Mouse (Mus musculus): Measurements from ENCODE around the gene Scarf1. TPM values are rescaled to one million over a fixed set of nuclear protein-coding genes. Genes with fewer than 3 reads are reported as not detected.
A peak's percentile ranks its signal among the peaks of the same experiment; 100 is the strongest.

The Scarf1 gene
- total and polyA plus RNA-seq, 3 experiments: 0.24 to 0.90 (median 0.76) TPM

- peaks cover 10 to 55% of the 10 kb centered on the region in 2 experiments for H3K4me1 ChIP-seq (ENCODE audit: control insufficient read depth in 1 of 2, insufficient read depth in 2 of 2)
These were observed 20.1 kb downstream of the Scarf1 start for GRCm38 (mm10) chr11:75533314-75534015.

GRCm38 (mm10) chr11:75534286-75535033 lies 21.1 kb downstream of the Scarf1 start:
- no peak for DNase-seq (ENCODE audit: extremely low read depth)
- Histone ChIP-seq H3K4me1 (ENCODE audit: control insufficient read depth in 1 of 2, insufficient read depth in 2 of 2) (peaks cover 10 to 62% of the 10 kb centered on the region in 2 experiments), H3K27me3 (replicated peaks) (no peaks in the 10 kb centered on the region), H3K9ac (ENCODE audit: insufficient read depth, low read depth) (no peak overlapping the region), H3K36me3 (replicated peaks in 1 of 2; ENCODE audit: control insufficient read depth in 1 of 2, insufficient read depth in 1 of 2, low read length in 1 of 2) (peaks cover 0 to 12% of the 10 kb centered on the region in 2 experiments), H3K4me2 (ENCODE audit: insufficient read depth, low read depth, poor library complexity, severe bottlenecking) (no peak overlapping the region), H3K79me2 (replicated peaks; ENCODE audit: control insufficient read depth, extremely low read depth, insufficient read depth, poor library complexity, severe bottlenecking) (no peaks in the 10 kb centered on the region), H3K9me3 (replicated peaks; ENCODE audit: low read length) (no peaks in the 10 kb centered on the region), H3K4me3 (replicated peaks in 1 of 3; ENCODE audit: low read depth in 2 of 3, low read length in 2 of 3, poor library complexity in 1 of 3) (no peak overlapping the region), H3K27ac (ENCODE audit: insufficient read depth, low read depth) (no peak overlapping the region)
- dilution Hi-C loops (cut with MboI; ENCODE audit: extremely low pct_ligation_motif_present, extremely low pct_unique_long_range_greater_than_20kb, low sequenced_read_pairs) (no loop called here), in situ Hi-C loops (cut with MboI; ENCODE audit: low pct_ligation_motif_present, low pct_unique_long_range_greater_than_20kb, low sequenced_read_pairs) (loop anchor here (5.0 kb wide), 1 partner anchor 38 kb away; no protein-coding TSS in a partner anchor)
- peak; percentile 60 for TF ChIP-seq ZNF384 (IDR thresholded peaks at IDR 0.05; ENCODE audit: low read depth, low read length)
- TF ChIP-seq MXI1 (IDR thresholded peaks at IDR 0.05; ENCODE audit: low read depth, low read length): no peak

More at GRCm38 (mm10) chr11:75533314-75534015, 20.1 kb downstream of the Scarf1 start:
- in situ Hi-C loops (cut with MboI; ENCODE audit: low pct_ligation_motif_present, low pct_unique_long_range_greater_than_20kb, low sequenced_read_pairs) (loop anchor here (5.0 kb wide), 1 partner anchor 39 kb away; no protein-coding TSS in a partner anchor), dilution Hi-C loops (cut with MboI; ENCODE audit: extremely low pct_ligation_motif_present, extremely low pct_unique_long_range_greater_than_20kb, low sequenced_read_pairs) (no loop called here)
- H3K4me3 ChIP-seq (replicated peaks in 1 of 3; ENCODE audit: low read depth in 2 of 3, low read length in 2 of 3, poor library complexity in 1 of 3): peak overlapping the region; percentile 16 to 71 (median 57)
- peaks cover 0 to 17% of the 10 kb centered on the region in 2 experiments for H3K36me3 ChIP-seq (replicated peaks in 1 of 2; ENCODE audit: control insufficient read depth in 1 of 2, insufficient read depth in 1 of 2, low read length in 1 of 2)
- H3K4me2 ChIP-seq (ENCODE audit: insufficient read depth, low read depth, poor library complexity, severe bottlenecking): peak overlapping the region; percentile 83
- H3K79me2 ChIP-seq (replicated peaks; ENCODE audit: control insufficient read depth, extremely low read depth, insufficient read depth, poor library complexity, severe bottlenecking): no peaks in the 10 kb centered on the region
- H3K9ac ChIP-seq (ENCODE audit: insufficient read depth, low read depth): peak overlapping the region; percentile 11; the same call in 1 of the 2 replicates
- peak; percentile 42 for DNase-seq (ENCODE audit: extremely low read depth)
- H3K27me3 ChIP-seq (replicated peaks): no peaks in the 10 kb centered on the region
- TF ChIP-seq MAZ (IDR thresholded peaks at IDR 0.05; ENCODE audit: low read depth, low read length) (no peak), EP300 (IDR thresholded peaks at IDR 0.05; ENCODE audit: low read length) (no peak), RCOR1 (conservative IDR thresholded peaks at IDR 0.05; ENCODE audit: low read depth, low read length) (no peak), ETS1 (conservative IDR thresholded peaks at IDR 0.05; ENCODE audit: low read depth, low read length) (0 out of 2 replicates have a peak, but pooled peaks have one; percentile 16), ZMIZ1 (IDR thresholded peaks at IDR 0.05; ENCODE audit: low read depth, low read length) (no peak)
- no peaks in the 10 kb centered on the region for H3K9me3 ChIP-seq (replicated peaks; ENCODE audit: low read length)
- H3K27ac ChIP-seq (ENCODE audit: insufficient read depth, low read depth): peak overlapping the region; percentile 37

DNA sequence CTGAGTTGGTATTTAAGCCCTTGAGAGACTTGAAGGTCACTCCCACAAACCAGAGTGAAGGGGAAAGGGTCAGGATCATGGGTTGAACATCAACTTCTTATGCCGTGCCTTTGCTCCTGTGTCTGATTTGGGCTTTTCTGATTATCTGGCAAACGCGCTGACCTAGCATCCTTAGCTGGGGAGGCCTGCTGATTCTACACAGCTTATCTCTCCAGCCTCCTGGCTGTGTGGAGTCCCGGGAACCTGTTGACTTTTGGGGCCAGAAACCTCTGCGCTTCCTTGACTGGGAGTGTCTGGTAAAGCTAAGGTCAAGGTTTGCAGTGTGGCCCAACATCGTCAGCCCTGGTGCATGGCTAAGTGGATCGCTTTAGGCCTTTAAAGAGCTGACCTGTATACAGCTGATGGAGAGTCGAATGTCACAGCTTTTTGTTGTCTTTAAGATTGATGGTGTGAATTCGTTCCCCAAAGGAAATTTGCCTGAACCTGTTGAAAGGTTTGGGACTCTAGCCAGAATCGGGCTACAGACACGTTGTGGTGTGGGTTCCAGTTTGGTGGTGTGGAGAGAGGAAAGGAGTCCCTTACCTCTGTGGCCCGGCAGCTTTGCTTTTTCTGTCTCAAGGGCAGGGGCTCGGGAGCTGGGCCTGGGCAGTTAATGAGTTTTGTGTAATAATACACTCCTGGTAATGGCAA lies 21.9 kb downstream of the Scarf1 start:
- Histone ChIP-seq H3K4me1 (ENCODE audit: control insufficient read depth in 1 of 2, insufficient read depth in 2 of 2) (peaks cover 10 to 65% of the 10 kb centered on the region in 2 experiments), H3K4me2 (ENCODE audit: insufficient read depth, low read depth, poor library complexity, severe bottlenecking) (no peak overlapping the region), H3K27ac (ENCODE audit: insufficient read depth, low read depth) (no peak overlapping the region), H3K36me3 (replicated peaks in 1 of 2; ENCODE audit: control insufficient read depth in 1 of 2, insufficient read depth in 1 of 2, low read length in 1 of 2) (peaks cover 0 to 12% of the 10 kb centered on the region in 2 experiments), H3K9me3 (replicated peaks; ENCODE audit: low read length) (no peaks in the 10 kb centered on the region), H3K9ac (ENCODE audit: insufficient read depth, low read depth) (no peak overlapping the region), H3K4me3 (replicated peaks in 1 of 3; ENCODE audit: low read depth in 2 of 3, low read length in 2 of 3, poor library complexity in 1 of 3) (no peak overlapping the region), H3K27me3 (replicated peaks) (no peaks in the 10 kb centered on the region), H3K79me2 (replicated peaks; ENCODE audit: control insufficient read depth, extremely low read depth, insufficient read depth, poor library complexity, severe bottlenecking) (no peaks in the 10 kb centered on the region)
- dilution Hi-C loops (cut with MboI; ENCODE audit: extremely low pct_ligation_motif_present, extremely low pct_unique_long_range_greater_than_20kb, low sequenced_read_pairs) (no loop called here), in situ Hi-C loops (cut with MboI; ENCODE audit: low pct_ligation_motif_present, low pct_unique_long_range_greater_than_20kb, low sequenced_read_pairs) (no loop called here)
- TF ChIP-seq SIN3A (IDR thresholded peaks at IDR 0.05; ENCODE audit: low read length) (no peak), KAT2A (IDR thresholded peaks at IDR 0.05; ENCODE audit: insufficient replicate concordance, low read length) (no peak), POLR2A (IDR thresholded peaks at IDR 0.05; ENCODE audit: low read depth, low read length) (no peak), MAFK (IDR thresholded peaks at IDR 0.05; ENCODE audit: insufficient replicate concordance, low read length) (no peak), NRF1 (IDR thresholded peaks at IDR 0.05; ENCODE audit: low read depth, low read length) (no peak), CHD2 (IDR thresholded peaks at IDR 0.05; ENCODE audit: low read length) (no peak), MAZ (IDR thresholded peaks at IDR 0.05; ENCODE audit: low read depth, low read length) (no peak), ZKSCAN1 (IDR thresholded peaks at IDR 0.05; ENCODE audit: borderline replicate concordance, low read depth, low read length) (no peak), USF1 (IDR thresholded peaks at IDR 0.05; ENCODE audit: low read depth, low read length) (no peak)
- DNase-seq (ENCODE audit: extremely low read depth): no peak

All from CH12.LX (cell line).